Mouse (Mus musculus): ENCODE results near the gene Syngap1. TPM values are rescaled to one million over a fixed set of nuclear protein-coding genes. Genes with fewer than 3 reads are reported as not detected.

Syngap1 gene
- polyA plus RNA-seq, 1 experiment = 7.6 TPM

- Histone ChIP-seq H3K4me3 (ENCODE audit: control insufficient read depth, insufficient read depth, low read length) (no peak overlapping the region), H3K36me3 (ENCODE audit: control insufficient read depth, insufficient read depth, low read length) (no peaks in the 10 kb centered on the region), H3K27ac (ENCODE audit: control insufficient read depth, insufficient read depth, low read length) (no peak overlapping the region), H3K27me3 (ENCODE audit: control insufficient read depth, insufficient read depth, low read length) (no peaks in the 10 kb centered on the region), H3K4me1 (replicated peaks; ENCODE audit: control insufficient read depth, insufficient read depth, low read length) (peaks cover 21% of the 10 kb centered on the region)
- no peak for TF ChIP-seq CTCF (IDR thresholded peaks at IDR 0.05; ENCODE audit: borderline replicate concordance, control insufficient read depth, extremely low read depth, insufficient read depth, low read length, poor library complexity)
- TF ChIP-seq POLR2A (IDR thresholded peaks at IDR 0.05; ENCODE audit: control insufficient read depth, extremely low read depth, insufficient read depth, low read length, poor library complexity) = no peak
- WGBS = 40% methylated on average over 15 of the region's 15 CpGs
- no peak for DNase-seq
Measured at GRCm38 (mm10) chr17:26998283-26998682, 57.2 kb downstream of the Syngap1 start.

- no peak for TF ChIP-seq POLR2A (IDR thresholded peaks at IDR 0.05; ENCODE audit: control insufficient read depth, extremely low read depth, insufficient read depth, low read length, poor library complexity)
- no peak for TF ChIP-seq CTCF (IDR thresholded peaks at IDR 0.05; ENCODE audit: borderline replicate concordance, control insufficient read depth, extremely low read depth, insufficient read depth, low read length, poor library complexity)
- Histone ChIP-seq H3K4me3 (ENCODE audit: control insufficient read depth, insufficient read depth, low read length) (peak overlapping the region; percentile 16), H3K27me3 (ENCODE audit: control insufficient read depth, insufficient read depth, low read length) (no peaks in the 10 kb centered on the region), H3K4me1 (replicated peaks; ENCODE audit: control insufficient read depth, insufficient read depth, low read length) (peaks cover 21% of the 10 kb centered on the region), H3K36me3 (ENCODE audit: control insufficient read depth, insufficient read depth, low read length) (no peaks in the 10 kb centered on the region), H3K27ac (ENCODE audit: control insufficient read depth, insufficient read depth, low read length) (peak overlapping the region; percentile 61)
- WGBS = 17% methylated on average over 12 of the region's 12 CpGs
- peak; percentile 56 for DNase-seq
Measured at GRCm38 (mm10) chr17:26999996-27000395, 58.9 kb downstream of the Syngap1 start.

DNA sequence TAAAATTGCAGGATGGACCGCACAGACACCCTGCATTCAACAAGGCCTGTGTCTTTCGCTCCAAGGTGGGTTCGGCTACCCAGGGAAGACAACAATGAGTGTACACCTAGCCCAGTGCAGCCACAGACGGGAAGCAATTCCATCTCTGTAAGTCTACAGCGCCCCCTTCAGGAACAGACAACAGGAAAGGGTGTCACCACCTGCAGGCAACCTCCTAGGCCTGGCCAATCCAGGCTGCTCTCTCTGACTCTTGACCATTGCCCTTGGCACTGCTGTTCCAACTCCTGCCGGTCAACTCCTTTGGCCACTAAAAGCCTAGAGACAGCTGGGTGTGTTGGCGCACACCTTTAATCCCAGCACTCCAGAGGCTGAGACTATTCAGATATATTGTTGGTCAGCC is 60.1 kb downstream of the Syngap1 start:
- Histone ChIP-seq H3K36me3 (ENCODE audit: control insufficient read depth, insufficient read depth, low read length) (no peaks in the 10 kb centered on the region), H3K27ac (ENCODE audit: control insufficient read depth, insufficient read depth, low read length) (no peak overlapping the region), H3K27me3 (ENCODE audit: control insufficient read depth, insufficient read depth, low read length) (no peaks in the 10 kb centered on the region), H3K4me3 (ENCODE audit: control insufficient read depth, insufficient read depth, low read length) (no peak overlapping the region), H3K4me1 (replicated peaks; ENCODE audit: control insufficient read depth, insufficient read depth, low read length) (peaks cover 21% of the 10 kb centered on the region)
- 81% methylated on average over 7 of the region's 7 CpGs for WGBS
- peak; percentile 54; the same call in 1 of the 2 replicates for TF ChIP-seq CTCF (IDR thresholded peaks at IDR 0.05; ENCODE audit: borderline replicate concordance, control insufficient read depth, extremely low read depth, insufficient read depth, low read length, poor library complexity)
- no peak for TF ChIP-seq POLR2A (IDR thresholded peaks at IDR 0.05; ENCODE audit: control insufficient read depth, extremely low read depth, insufficient read depth, low read length, poor library complexity)
- DNase-seq = peak; percentile 67

- WGBS = 69% methylated on average over 6 of the region's 6 CpGs
- H3K4me3 ChIP-seq (ENCODE audit: control insufficient read depth, insufficient read depth, low read length) = no peak overlapping the region
Measured at GRCm38 (mm10) chr17:27001889-27002288, 60.8 kb downstream of the Syngap1 start.

DNA sequence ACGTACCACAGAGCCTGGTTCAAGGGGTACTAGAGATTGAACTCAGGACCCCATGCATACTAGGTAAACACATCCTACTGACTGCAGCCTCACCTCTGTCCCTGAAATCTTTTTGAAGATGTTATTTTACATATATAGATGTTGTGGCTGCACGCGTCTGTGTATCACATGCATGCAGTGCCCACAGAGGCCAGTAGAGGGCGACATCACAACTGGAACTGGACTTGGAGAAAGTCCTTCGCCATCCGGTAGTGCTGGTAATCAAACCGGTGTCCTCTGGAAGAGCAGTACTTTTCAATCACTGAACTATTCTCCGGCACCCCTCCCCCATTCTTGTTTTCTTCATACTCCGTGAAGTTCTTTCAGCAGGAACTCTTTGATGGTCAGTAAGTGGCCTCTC is 63.4 kb downstream of the Syngap1 start:
- H3K27me3 ChIP-seq (ENCODE audit: control insufficient read depth, insufficient read depth, low read length) = no peaks in the 10 kb centered on the region
- WGBS = 81% methylated on average over 9 of the region's 9 CpGs
- peaks cover 16% of the 10 kb centered on the region for H3K4me1 ChIP-seq (replicated peaks; ENCODE audit: control insufficient read depth, insufficient read depth, low read length)
- no peak for TF ChIP-seq POLR2A (IDR thresholded peaks at IDR 0.05; ENCODE audit: control insufficient read depth, extremely low read depth, insufficient read depth, low read length, poor library complexity)
- no peak; the same call in 1 of the 2 replicates for TF ChIP-seq CTCF (IDR thresholded peaks at IDR 0.05; ENCODE audit: borderline replicate concordance, control insufficient read depth, extremely low read depth, insufficient read depth, low read length, poor library complexity)
- no peak overlapping the region for H3K27ac ChIP-seq (ENCODE audit: control insufficient read depth, insufficient read depth, low read length)
- no peak overlapping the region for H3K4me3 ChIP-seq (ENCODE audit: control insufficient read depth, insufficient read depth, low read length)
- no peaks in the 10 kb centered on the region for H3K36me3 ChIP-seq (ENCODE audit: control insufficient read depth, insufficient read depth, low read length)
- DNase-seq = peak; percentile 71

More at GRCm38 (mm10) chr17:27001889-27002288, 60.8 kb downstream of the Syngap1 start:
- H3K27me3 ChIP-seq (ENCODE audit: control insufficient read depth, insufficient read depth, low read length) = no peaks in the 10 kb centered on the region
- H3K27ac ChIP-seq (ENCODE audit: control insufficient read depth, insufficient read depth, low read length) = no peak overlapping the region
- DNase-seq = peak; percentile 48
- peak; percentile 30; the same call in 1 of the 2 replicates for TF ChIP-seq CTCF (IDR thresholded peaks at IDR 0.05; ENCODE audit: borderline replicate concordance, control insufficient read depth, extremely low read depth, insufficient read depth, low read length, poor library complexity)
- TF ChIP-seq POLR2A (IDR thresholded peaks at IDR 0.05; ENCODE audit: control insufficient read depth, extremely low read depth, insufficient read depth, low read length, poor library complexity) = no peak
- H3K36me3 ChIP-seq (ENCODE audit: control insufficient read depth, insufficient read depth, low read length) = no peaks in the 10 kb centered on the region
- H3K4me1 ChIP-seq (replicated peaks; ENCODE audit: control insufficient read depth, insufficient read depth, low read length) = peaks cover 21% of the 10 kb centered on the region

DNA sequence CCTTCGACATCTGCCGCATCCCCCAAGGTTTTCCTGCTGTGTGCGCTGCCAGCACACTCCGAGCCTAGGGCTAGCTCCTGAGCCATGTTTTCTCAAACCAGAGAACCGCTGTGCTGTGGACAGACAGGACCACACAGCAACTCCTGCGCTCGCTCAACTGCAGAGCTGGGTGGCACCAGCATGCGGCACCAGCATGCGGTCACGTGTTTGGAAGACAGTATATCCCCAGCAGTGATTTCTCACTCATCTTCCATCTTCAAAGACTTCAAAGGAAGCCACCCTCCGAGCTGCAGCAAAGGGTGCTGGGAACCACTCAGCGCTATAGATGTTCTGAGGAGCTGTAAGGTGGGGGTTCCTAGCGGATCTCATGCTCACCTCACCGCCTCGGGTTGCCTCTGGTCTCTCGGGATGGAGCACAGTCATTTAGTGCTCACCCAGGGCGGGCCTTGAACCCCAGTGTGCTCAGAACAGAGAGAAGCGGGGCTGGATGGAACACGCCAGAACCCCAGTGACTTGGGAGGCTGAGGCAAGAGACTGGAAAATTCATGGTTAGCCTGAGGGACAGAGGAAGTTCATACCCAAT is 63.9 kb downstream of the Syngap1 start:
- Histone ChIP-seq H3K27me3 (ENCODE audit: control insufficient read depth, insufficient read depth, low read length) (no peaks in the 10 kb centered on the region), H3K27ac (ENCODE audit: control insufficient read depth, insufficient read depth, low read length) (no peak overlapping the region), H3K4me3 (ENCODE audit: control insufficient read depth, insufficient read depth, low read length) (no peak overlapping the region), H3K36me3 (ENCODE audit: control insufficient read depth, insufficient read depth, low read length) (no peaks in the 10 kb centered on the region), H3K4me1 (replicated peaks; ENCODE audit: control insufficient read depth, insufficient read depth, low read length) (peaks cover 11% of the 10 kb centered on the region)
- TF ChIP-seq CTCF (IDR thresholded peaks at IDR 0.05; ENCODE audit: borderline replicate concordance, control insufficient read depth, extremely low read depth, insufficient read depth, low read length, poor library complexity) (no peak), POLR2A (IDR thresholded peaks at IDR 0.05; ENCODE audit: control insufficient read depth, extremely low read depth, insufficient read depth, low read length, poor library complexity) (no peak)
- 86% methylated on average over 19 of the region's 19 CpGs for WGBS
- DNase-seq = no peak
